Mouse (Mus musculus) neural tube, embryonic 15.5 days (tissue): ENCODE measurements at regions not wholly inside any gene's neighbourhood (a gene's known extent, or its start where the extent isn't known, plus 50 kb on each side); places are given as distances from the start of the nearest gene placed in this dataset.

Experiments used
- ATAC-seq: fragments of 200-750 bp; cut with Nextera tagmentation; 2 replicates; pipeline ENCODE4 v1.8.0; 2017; ENCODE audit warnings: mild to moderate bottlenecking, moderate TSS enrichment, moderate library complexity; ENCODE audit not compliant: low FRiP score
- H3K27ac ChIP-seq: fragments of 300-500 bp; sonication (generic); replicated peaks from 2 replicates; pipeline ENCODE4 v1.5.1; 2015; ENCODE audit warnings: mild to moderate bottlenecking, inconsistent platforms
- H3K27me3 ChIP-seq: fragments of 300-500 bp; sonication (generic); replicated peaks from 2 replicates; pipeline ENCODE4 v1.6.1; 2015; ENCODE audit warnings: inconsistent platforms
- H3K36me3 ChIP-seq: fragments of 300-500 bp; sonication (generic); 2 replicates; pipeline ENCODE4 v1.6.1; 2015; ENCODE audit warnings: inconsistent platforms
- H3K4me1 ChIP-seq: fragments of 300-500 bp; sonication (generic); 2 replicates; pipeline ENCODE4 v1.6.1; 2015; ENCODE audit warnings: inconsistent platforms
- H3K4me2 ChIP-seq: fragments of 300-500 bp; sonication (generic); 2 replicates; pipeline ENCODE4 v1.6.1; 2015; ENCODE audit warnings: inconsistent platforms, mild to moderate bottlenecking, moderate library complexity
- H3K4me3 ChIP-seq: fragments of 300-500 bp; sonication (generic); replicated peaks from 2 replicates; pipeline ENCODE4 v1.5.1; 2015; ENCODE audit warnings: mild to moderate bottlenecking, inconsistent platforms
- H3K9ac ChIP-seq: fragments of 300-500 bp; sonication (generic); replicated peaks from 2 replicates; pipeline ENCODE4 v1.6.1; 2015; ENCODE audit warnings: mild to moderate bottlenecking, inconsistent platforms
- H3K9me3 ChIP-seq: fragments of 300-500 bp; sonication (generic); replicated peaks from 2 replicates; pipeline ENCODE4 v1.6.1; 2016; ENCODE audit warnings: inconsistent platforms
- WGBS: fragments of 180-500 bp; shearing (Covaris S2); methylation state at CpG from one replicate; pipeline ENCODE4 v1.1.7; 2015; ENCODE audit warnings: mixed read lengths; 5-methylcytosine and 5-hydroxymethylcytosine counted together

- ATAC-seq: no peak
- 80% methylated on average over 4 of the region's 4 CpGs for WGBS
- H3K4me2 ChIP-seq: no peak overlapping the region
Observed at GRCm38 (mm10) chr1:92365366-92366075, 108.1 kb downstream of the Ndufa10 start.

GRCm38 (mm10) chr1:92361677-92362076 lies 112.0 kb downstream of the Ndufa10 start:
- peak; percentile 56 for ATAC-seq
- Histone ChIP-seq H3K9me3 (no peaks in the 10 kb centered on the region), H3K9ac (no peak overlapping the region), H3K4me2 (peak overlapping the region; percentile 19), H3K27ac (peak overlapping the region; percentile 82), H3K4me3 (no peak overlapping the region), H3K27me3 (no peaks in the 10 kb centered on the region), H3K4me1 (peaks cover 30% of the 10 kb centered on the region), H3K36me3 (no peaks in the 10 kb centered on the region)
- WGBS: 49% methylated on average over 7 of the region's 7 CpGs

More at GRCm38 (mm10) chr1:92365366-92366075, 108.1 kb downstream of the Ndufa10 start:
- Histone ChIP-seq H3K27ac (no peak overlapping the region), H3K9ac (no peak overlapping the region), H3K27me3 (no peaks in the 10 kb centered on the region), H3K4me1 (peaks cover 21% of the 10 kb centered on the region), H3K36me3 (no peaks in the 10 kb centered on the region), H3K9me3 (no peaks in the 10 kb centered on the region), H3K4me3 (no peak overlapping the region)

- H3K9me3 ChIP-seq: no peaks in the 10 kb centered on the region
- 0 out of 2 replicates have a peak overlapping the region, but pooled peaks have one; percentile 82 for H3K27ac ChIP-seq
- H3K9ac ChIP-seq: no peak overlapping the region
- no peaks in the 10 kb centered on the region for H3K36me3 ChIP-seq
- H3K4me3 ChIP-seq: no peak overlapping the region
- WGBS: 18% methylated on average over 7 of the region's 7 CpGs
- H3K4me1 ChIP-seq: peaks cover 30% of the 10 kb centered on the region
- H3K27me3 ChIP-seq: no peaks in the 10 kb centered on the region
- H3K4me2 ChIP-seq: no peak overlapping the region
- ATAC-seq: no peak
Observed at GRCm38 (mm10) chr1:92360255-92360654, 113.4 kb downstream of the Ndufa10 start.

DNA sequence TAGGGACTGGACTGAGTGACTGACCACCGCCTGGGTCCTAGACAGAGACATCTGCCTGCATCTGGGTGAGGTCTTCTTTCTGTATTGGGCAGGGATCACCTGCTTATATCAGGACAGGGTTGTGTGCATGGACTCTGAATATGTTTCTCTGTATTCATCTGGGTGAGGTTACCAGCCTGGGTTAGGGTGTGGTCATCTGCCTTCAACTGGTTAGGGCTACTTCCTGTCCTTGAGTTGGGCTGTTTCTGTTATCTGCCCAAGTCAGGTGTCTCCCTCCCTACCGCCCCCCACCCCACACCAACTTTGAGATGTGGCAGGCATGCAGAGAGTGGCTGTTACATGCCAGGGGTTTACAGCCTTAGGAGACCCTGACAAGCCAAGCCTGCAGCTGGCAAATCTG lies 114.2 kb downstream of the Ndufa10 start:
- WGBS: 93% methylated on average over 2 of the region's 2 CpGs
- Histone ChIP-seq H3K9me3 (no peaks in the 10 kb centered on the region), H3K4me2 (no peak overlapping the region)

GRCm38 (mm10) chr1:92358758-92359287 lies 114.8 kb downstream of the Ndufa10 start:
- H3K4me2 ChIP-seq: no peak overlapping the region
- H3K9me3 ChIP-seq: no peaks in the 10 kb centered on the region
- no peaks in the 10 kb centered on the region for H3K27me3 ChIP-seq
- H3K27ac ChIP-seq: no peak overlapping the region
- H3K36me3 ChIP-seq: no peaks in the 10 kb centered on the region
- no peak for ATAC-seq
- WGBS: 89% methylated on average over 8 of the region's 8 CpGs
- no peak overlapping the region for H3K4me3 ChIP-seq
- H3K4me1 ChIP-seq: peaks cover 30% of the 10 kb centered on the region
- no peak overlapping the region for H3K9ac ChIP-seq

More for the DNA sequence above, 114.2 kb downstream of the Ndufa10 start:
- Histone ChIP-seq H3K4me1 (peaks cover 30% of the 10 kb centered on the region), H3K4me3 (no peak overlapping the region), H3K9ac (no peak overlapping the region), H3K27me3 (no peaks in the 10 kb centered on the region), H3K27ac (no peak overlapping the region), H3K36me3 (no peaks in the 10 kb centered on the region)
- no peak for ATAC-seq

- H3K36me3 ChIP-seq: no peaks in the 10 kb centered on the region
- H3K27me3 ChIP-seq: no peaks in the 10 kb centered on the region
- no peaks in the 10 kb centered on the region for H3K9me3 ChIP-seq
- no peaks in the 10 kb centered on the region for H3K4me1 ChIP-seq
- no peak overlapping the region for H3K4me3 ChIP-seq
- no peak overlapping the region for H3K27ac ChIP-seq
- WGBS: 49% methylated on average over 17 of the region's 17 CpGs
- ATAC-seq: no peak
- no peak overlapping the region for H3K4me2 ChIP-seq
- no peak overlapping the region for H3K9ac ChIP-seq
Observed at GRCm38 (mm10) chr1:92348353-92349005, 125.2 kb downstream of the Ndufa10 start.

- no peak overlapping the region for H3K9ac ChIP-seq
- H3K4me1 ChIP-seq: no peaks in the 10 kb centered on the region
- H3K4me3 ChIP-seq: no peak overlapping the region
- no peaks in the 10 kb centered on the region for H3K9me3 ChIP-seq
- no peak overlapping the region for H3K4me2 ChIP-seq
- ATAC-seq: no peak
- no peak overlapping the region for H3K27ac ChIP-seq
- no peaks in the 10 kb centered on the region for H3K36me3 ChIP-seq
- no peaks in the 10 kb centered on the region for H3K27me3 ChIP-seq
- WGBS: 68% methylated on average over 9 of the region's 9 CpGs
Observed at GRCm38 (mm10) chr1:92347656-92348055, 126.0 kb downstream of the Ndufa10 start.

- Histone ChIP-seq H3K4me2 (no peak overlapping the region), H3K4me3 (no peak overlapping the region), H3K27me3 (no peaks in the 10 kb centered on the region), H3K9ac (no peak overlapping the region), H3K27ac (no peak overlapping the region), H3K36me3 (no peaks in the 10 kb centered on the region), H3K9me3 (no peaks in the 10 kb centered on the region), H3K4me1 (no peaks in the 10 kb centered on the region; the same call in 1 of the 2 replicates)
- ATAC-seq: no peak
- 91% methylated on average over 2 of the region's 2 CpGs for WGBS
Observed at GRCm38 (mm10) chr1:92343768-92344167, 129.9 kb downstream of the Ndufa10 start.

DNA sequence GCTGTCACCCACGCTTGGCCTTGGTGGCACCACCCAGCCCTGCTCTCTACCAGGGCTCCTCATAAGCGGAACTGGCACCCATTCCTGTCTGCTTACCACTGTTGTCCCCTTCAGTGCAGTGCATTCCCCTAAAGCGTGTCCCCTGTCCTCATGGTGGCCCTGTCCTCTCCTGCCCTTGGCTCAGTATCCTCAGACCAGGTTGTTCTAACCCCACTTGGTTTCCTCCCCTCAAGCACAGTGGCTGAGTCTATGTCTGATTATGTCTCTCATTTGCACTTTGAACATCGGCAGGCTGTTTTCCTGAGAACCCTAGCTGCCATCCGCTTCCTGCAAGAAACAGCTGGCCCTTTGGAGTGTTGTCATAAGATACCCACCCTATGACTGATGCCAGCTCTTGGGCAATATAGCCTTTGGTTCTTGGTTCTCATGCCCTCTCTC lies 130.5 kb downstream of the Ndufa10 start:
- Histone ChIP-seq H3K4me2 (no peak overlapping the region), H3K27ac (no peak overlapping the region)
- WGBS: 92% methylated on average over 5 of the region's 5 CpGs

GRCm38 (mm10) chr1:92341846-92342540 lies 131.7 kb downstream of the Ndufa10 start:
- no peak overlapping the region for H3K9ac ChIP-seq
- H3K36me3 ChIP-seq: no peaks in the 10 kb centered on the region
- no peak overlapping the region for H3K4me2 ChIP-seq
- no peaks in the 10 kb centered on the region for H3K9me3 ChIP-seq
- 88% methylated on average over 12 of the region's 12 CpGs for WGBS
- ATAC-seq: no peak
- H3K4me3 ChIP-seq: no peak overlapping the region
- no peaks in the 10 kb centered on the region for H3K27me3 ChIP-seq
- H3K27ac ChIP-seq: no peak overlapping the region
- H3K4me1 ChIP-seq: no peaks in the 10 kb centered on the region; the same call in 1 of the 2 replicates

More for the DNA sequence above, 130.5 kb downstream of the Ndufa10 start:
- Histone ChIP-seq H3K4me1 (no peaks in the 10 kb centered on the region; the same call in 1 of the 2 replicates), H3K36me3 (no peaks in the 10 kb centered on the region), H3K9me3 (no peaks in the 10 kb centered on the region), H3K27me3 (no peaks in the 10 kb centered on the region), H3K9ac (no peak overlapping the region), H3K4me3 (no peak overlapping the region)
- no peak for ATAC-seq

GRCm38 (mm10) chr1:92340644-92341043 lies 133.0 kb downstream of the Ndufa10 start:
- Histone ChIP-seq H3K9ac (no peak overlapping the region), H3K27ac (no peak overlapping the region), H3K9me3 (no peaks in the 10 kb centered on the region), H3K36me3 (no peaks in the 10 kb centered on the region), H3K27me3 (no peaks in the 10 kb centered on the region), H3K4me1 (no peaks in the 10 kb centered on the region; the same call in 1 of the 2 replicates), H3K4me2 (no peak overlapping the region), H3K4me3 (no peak overlapping the region)
- 74% methylated on average over 7 of the region's 7 CpGs for WGBS
- ATAC-seq: no peak
